Mouse (Mus musculus) testis, adult 2 months (tissue): ENCODE data around the gene Rad50. TPM values are rescaled to one million over a fixed set of nuclear protein-coding genes. Genes with fewer than 3 reads are reported as not detected.

Experiments used
- H3K27ac ChIP-seq: fragments of 200-500 bp; 2 replicates; pipeline ENCODE4 v1.5.1; 2012; ENCODE audit warnings: low read depth, low read length; ENCODE audit not compliant: control insufficient read depth, insufficient read depth
- H3K27me3 ChIP-seq: fragments of 200-500 bp; 2 replicates; pipeline ENCODE4 v1.6.1; 2012; ENCODE audit warnings: mild to moderate bottlenecking, low read length, moderate library complexity; ENCODE audit not compliant: control insufficient read depth, insufficient read depth
- H3K36me3 ChIP-seq: fragments of 200-500 bp; 2 replicates; pipeline ENCODE4 v1.6.1; 2012; ENCODE audit warnings: mild to moderate bottlenecking, low read length; ENCODE audit not compliant: control insufficient read depth, insufficient read depth
- H3K4me1 ChIP-seq: fragments of 200-500 bp; 2 replicates; pipeline ENCODE4 v1.6.1; 2012; ENCODE audit warnings: low read length; ENCODE audit not compliant: control insufficient read depth, insufficient read depth
- H3K4me3 ChIP-seq: fragments of 200-500 bp; 2 replicates; pipeline ENCODE4 v1.5.1; 2012; ENCODE audit warnings: low read depth, mild to moderate bottlenecking, low read length, moderate library complexity, mixed read lengths; ENCODE audit not compliant: control insufficient read depth
- CTCF ChIP-seq: fragments of 200-500 bp; IDR thresholded peaks from 2 replicates; pipeline ENCODE4 v1.5.1; 2012; ENCODE audit warnings: low read depth, mild to moderate bottlenecking, inconsistent platforms, low read length, moderate library complexity; ENCODE audit not compliant: control insufficient read depth, insufficient read depth, insufficient replicate concordance
- POLR2A ChIP-seq: fragments of 200-500 bp; IDR thresholded peaks from 2 replicates; pipeline ENCODE4 v1.6.1; 2012; ENCODE audit warnings: low read depth, mild to moderate bottlenecking, inconsistent platforms, low read length, moderate library complexity; ENCODE audit not compliant: control insufficient read depth
- polyA plus RNA-seq: library from polyadenylated mRNA; depleted of rRNA; stranded (reverse); fragments of >200 nt; gene quantifications from 2 replicates; pipeline ENCODE4 v1.2.3, GENCODE M21; 2012

Rad50 gene
- polyA plus RNA-seq, 1 experiment = 3.0 TPM

DNA sequence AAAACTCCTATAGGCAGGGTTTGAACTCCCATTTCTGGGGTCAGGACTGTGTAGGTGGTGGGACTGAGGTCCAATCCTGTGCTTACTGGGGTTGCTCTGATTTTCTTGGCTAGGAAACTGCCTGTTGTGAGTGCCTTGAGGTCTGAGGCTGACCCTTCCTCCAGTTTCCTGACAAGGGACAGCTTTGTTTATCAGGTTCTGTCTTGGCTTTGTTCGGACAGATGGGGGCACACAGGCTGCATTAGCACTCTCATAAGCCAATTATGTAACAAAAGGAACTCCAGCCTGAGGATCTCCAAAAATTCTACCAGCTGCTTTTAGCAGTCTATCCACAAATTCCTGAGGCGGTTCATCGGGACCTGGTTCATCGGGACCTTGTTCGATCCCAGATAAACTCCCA is 35.2 kb upstream of the Rad50 start:
- Histone ChIP-seq H3K4me1 (peaks cover 3% of the 10 kb centered on the region; the same call in 1 of the 2 replicates), H3K27me3 (no peaks in the 10 kb centered on the region), H3K27ac (no peak overlapping the region), H3K4me3 (no peak overlapping the region), H3K36me3 (no peaks in the 10 kb centered on the region)
- TF ChIP-seq POLR2A = no peak
- no peak for TF ChIP-seq CTCF

DNA sequence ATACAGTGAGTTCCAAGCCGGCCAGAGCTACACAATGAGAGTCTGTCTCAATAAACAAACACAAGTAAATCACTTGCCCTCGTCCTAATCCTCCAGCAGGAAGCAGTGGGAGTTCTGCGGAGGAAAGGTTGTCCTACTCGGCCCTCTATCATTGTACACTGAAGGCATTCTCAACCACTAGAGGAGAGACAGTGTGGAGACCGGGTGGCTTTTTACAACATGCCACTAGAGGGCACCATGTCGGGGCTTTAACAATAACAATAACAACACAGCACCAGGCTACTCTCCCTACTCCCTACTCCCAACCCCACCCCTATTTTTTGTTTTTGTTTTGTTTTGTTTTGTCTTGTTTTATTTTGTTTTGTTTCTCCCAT is 30.4 kb upstream of the Rad50 start:
- H3K36me3 ChIP-seq = no peaks in the 10 kb centered on the region
- no peak for TF ChIP-seq POLR2A
- no peak for TF ChIP-seq CTCF
- H3K4me3 ChIP-seq = no peak overlapping the region
- peaks cover 24% of the 10 kb centered on the region for H3K4me1 ChIP-seq
- no peaks in the 10 kb centered on the region for H3K27me3 ChIP-seq
- H3K27ac ChIP-seq = peak overlapping the region; percentile 44

DNA sequence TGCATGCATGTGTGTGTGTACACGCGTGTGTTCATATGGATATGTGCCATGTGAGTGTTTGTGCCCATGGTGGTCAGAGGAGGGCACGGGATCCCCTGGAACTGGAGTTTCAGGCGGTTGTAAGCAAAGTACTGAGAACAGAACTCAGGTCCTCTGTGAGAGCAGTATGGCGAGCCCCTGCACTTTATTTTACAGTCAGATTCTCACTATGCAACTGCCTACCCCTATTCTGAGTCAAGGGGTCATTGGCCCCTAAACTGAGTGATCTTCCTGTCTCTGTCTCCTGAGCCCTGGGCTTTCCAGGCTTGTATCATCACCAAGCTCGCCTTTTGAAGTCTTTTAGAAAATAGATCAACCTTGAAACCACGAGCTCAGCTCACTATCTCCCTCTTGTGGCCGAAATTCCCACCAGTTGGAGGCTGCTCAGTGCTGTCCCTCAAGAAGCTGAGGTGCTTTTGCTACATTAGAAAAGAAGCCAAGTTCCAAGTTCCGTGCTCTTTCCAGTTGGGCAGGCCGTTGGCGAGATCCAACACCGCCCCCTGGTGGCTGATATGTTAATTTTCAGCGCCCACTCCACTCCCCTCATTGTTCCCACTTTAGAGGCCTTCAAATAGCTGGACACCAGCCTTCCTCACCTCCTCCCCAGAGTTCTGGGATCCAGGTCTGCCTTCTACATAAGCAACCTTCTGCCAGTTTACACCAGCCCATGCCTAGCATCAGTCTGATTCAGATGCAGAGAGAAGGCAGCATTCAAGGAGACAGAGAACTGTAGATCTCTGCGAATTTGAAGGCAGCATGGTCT is 29.9 kb upstream of the Rad50 start:
- TF ChIP-seq POLR2A = no peak
- TF ChIP-seq CTCF = peak; percentile 89
- Histone ChIP-seq H3K4me3 (no peak overlapping the region), H3K36me3 (no peaks in the 10 kb centered on the region), H3K4me1 (peaks cover 24% of the 10 kb centered on the region), H3K27me3 (no peaks in the 10 kb centered on the region), H3K27ac (peak overlapping the region; percentile 44)

DNA sequence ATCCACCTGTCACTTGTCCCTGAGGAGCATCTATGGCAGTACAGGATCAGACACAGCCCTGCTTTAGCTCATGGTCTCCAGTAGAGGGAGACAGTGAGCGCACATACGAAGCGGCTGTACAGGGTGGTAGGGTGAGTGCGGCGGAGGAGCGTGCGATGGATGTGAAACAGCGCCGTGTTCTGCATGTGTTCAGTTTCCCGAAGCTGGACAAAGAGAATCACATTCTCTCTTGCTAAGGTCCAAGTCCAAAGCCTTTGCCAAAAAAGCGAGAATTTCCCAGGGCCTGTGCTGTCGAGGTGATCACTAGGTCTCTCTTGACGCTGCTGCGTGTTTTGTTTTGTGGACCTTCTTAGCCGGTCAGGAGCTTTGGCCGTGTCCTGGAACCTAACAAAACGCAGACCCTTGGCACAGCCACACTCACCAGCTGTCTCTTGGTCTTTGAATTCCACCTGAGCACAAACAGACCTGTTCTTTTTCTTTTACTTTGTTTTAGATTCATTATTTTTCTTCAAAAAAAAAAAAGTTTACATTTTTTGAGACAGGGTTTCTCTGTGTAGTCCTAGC is 28.6 kb upstream of the Rad50 start:
- Histone ChIP-seq H3K4me1 (peaks cover 24% of the 10 kb centered on the region), H3K4me3 (peak overlapping the region; percentile 65), H3K27me3 (no peaks in the 10 kb centered on the region), H3K27ac (no peak overlapping the region), H3K36me3 (no peaks in the 10 kb centered on the region)
- TF ChIP-seq POLR2A = no peak
- peak; percentile 100 for TF ChIP-seq CTCF

DNA sequence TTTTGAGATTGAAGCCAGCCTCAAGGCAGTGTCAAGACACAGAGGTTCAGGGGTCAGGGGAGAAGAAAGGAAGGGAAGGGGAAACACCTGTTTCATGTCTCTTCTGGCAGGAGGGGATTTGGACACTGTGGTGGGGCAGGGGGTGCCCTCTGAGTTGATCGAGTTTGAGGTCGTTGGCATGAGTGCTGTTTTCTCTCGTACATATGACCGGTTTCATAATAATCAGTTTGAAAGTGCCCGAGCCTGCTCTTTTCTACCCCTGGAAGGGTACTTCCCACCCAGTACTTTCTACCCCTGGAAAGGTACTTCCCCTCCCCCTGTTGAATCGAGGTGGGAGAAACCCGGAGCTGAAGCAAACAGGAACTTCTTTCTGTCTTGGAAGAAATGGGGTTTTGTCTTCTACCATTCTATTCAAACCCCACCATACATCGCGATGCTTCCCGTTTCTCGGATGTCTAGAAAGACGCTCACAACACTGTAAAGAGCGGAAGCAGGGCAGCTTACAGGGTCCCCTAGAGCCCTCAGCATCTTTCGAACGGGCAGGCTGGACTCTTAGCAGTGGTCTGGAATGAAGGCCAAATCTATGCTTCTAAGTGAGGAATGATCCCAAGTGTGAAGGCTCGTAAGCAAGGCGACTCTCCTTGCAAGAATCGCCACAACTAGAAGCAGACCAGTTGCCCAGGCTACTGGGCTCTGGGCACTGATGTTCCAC is 28.0 kb upstream of the Rad50 start:
- TF ChIP-seq POLR2A (no peak), CTCF (no peak)
- H3K27me3 ChIP-seq = no peaks in the 10 kb centered on the region
- H3K27ac ChIP-seq = no peak overlapping the region
- peaks cover 24% of the 10 kb centered on the region for H3K4me1 ChIP-seq
- H3K36me3 ChIP-seq = no peaks in the 10 kb centered on the region
- H3K4me3 ChIP-seq = peak overlapping the region; percentile 65

DNA sequence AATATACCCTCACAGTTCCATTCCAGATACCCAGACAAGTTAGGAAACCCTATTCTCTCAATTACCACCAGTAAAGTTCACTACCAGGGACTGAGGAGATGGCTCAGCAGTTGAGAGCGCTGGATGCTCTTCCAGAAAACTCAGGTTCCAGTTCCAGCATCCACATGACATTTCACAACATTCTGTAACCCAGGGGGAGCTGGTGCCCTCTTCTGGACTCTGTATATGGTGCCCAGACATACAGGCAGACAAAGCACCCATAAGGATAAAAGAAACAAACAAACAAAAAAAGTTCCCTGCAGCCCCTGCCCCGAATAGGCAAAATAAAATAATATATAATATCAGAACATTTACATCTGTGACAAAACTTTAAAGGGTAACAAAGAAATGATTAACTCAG is 27.3 kb upstream of the Rad50 start:
- no peak overlapping the region for H3K27ac ChIP-seq
- no peaks in the 10 kb centered on the region for H3K27me3 ChIP-seq
- H3K4me3 ChIP-seq = no peak overlapping the region
- H3K4me1 ChIP-seq = peaks cover 24% of the 10 kb centered on the region
- H3K36me3 ChIP-seq = no peaks in the 10 kb centered on the region
- TF ChIP-seq CTCF (no peak), POLR2A (no peak)

DNA sequence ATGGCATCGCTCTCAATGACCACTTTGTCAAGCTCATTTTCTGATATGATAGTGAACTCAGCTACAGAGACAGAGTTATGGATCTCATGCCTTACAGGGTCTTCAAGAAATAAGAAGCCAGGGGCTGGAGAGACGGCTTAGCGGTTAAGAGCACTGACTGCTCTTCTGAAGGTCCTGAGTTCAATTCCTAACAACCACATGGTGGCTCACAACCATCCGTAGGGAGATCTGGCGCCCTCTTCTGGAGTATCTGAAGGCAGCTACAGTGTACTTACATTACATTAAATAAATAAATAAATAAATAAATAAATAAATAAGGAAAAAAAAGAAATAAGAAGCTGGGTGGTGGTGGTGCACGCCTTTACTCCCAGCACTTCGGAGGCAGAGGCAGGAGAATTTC is 26.7 kb upstream of the Rad50 start:
- Histone ChIP-seq H3K27me3 (no peaks in the 10 kb centered on the region), H3K4me3 (no peak overlapping the region), H3K4me1 (peaks cover 24% of the 10 kb centered on the region), H3K36me3 (no peaks in the 10 kb centered on the region), H3K27ac (no peak overlapping the region)
- no peak for TF ChIP-seq CTCF
- no peak for TF ChIP-seq POLR2A
